Mouse (Mus musculus) cerebellum, adult 9-10 months (tissue): ENCODE results near the gene Zfp97.
"Not testable (repeated sequence)": the region's sequence is repeated elsewhere in the genome, so short reads cannot be mapped to it uniquely, and the experiment has no call there.

Experiments
- DNase-seq: peaks from one replicate; pipeline ENCODE4 v3.0.0; 2022

The Zfp97 gene

GRCm38 (mm10) chr17:17120830-17121502 is at the start of gene Zfp97:
Gene Zfp97, plus strand, starts transcription at chr17:17121415.
- DNase-seq, result not testable (repeated sequence)

- not testable (repeated sequence) for DNase-seq
Measured at GRCm38 (mm10) chr17:17178757-17179413, 57.7 kb downstream of the Zfp97 start.

- DNase-seq, result not testable (repeated sequence)
Measured at GRCm38 (mm10) chr17:17194761-17195160, 73.5 kb downstream of the Zfp97 start.

DNA sequence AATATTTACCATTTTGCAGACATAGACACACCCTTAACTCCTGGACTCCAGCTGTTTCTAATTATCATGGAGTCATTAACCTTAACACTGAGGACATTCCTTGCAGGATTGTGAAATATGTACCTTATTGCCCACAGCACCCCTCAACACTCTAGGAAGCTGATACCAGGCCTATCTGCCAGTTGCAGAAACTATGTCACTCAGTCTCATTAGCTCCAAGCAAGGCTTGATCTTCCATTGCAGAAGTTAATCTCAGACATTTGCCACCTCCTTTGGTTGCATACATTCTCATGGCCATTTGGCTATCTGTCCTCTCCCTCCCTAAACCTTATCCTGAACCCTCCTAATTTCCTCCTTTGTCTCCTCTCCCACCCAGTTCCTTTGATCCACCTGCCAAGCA is 74.0 kb downstream of the Zfp97 start:
- DNase-seq, result no peak

DNA sequence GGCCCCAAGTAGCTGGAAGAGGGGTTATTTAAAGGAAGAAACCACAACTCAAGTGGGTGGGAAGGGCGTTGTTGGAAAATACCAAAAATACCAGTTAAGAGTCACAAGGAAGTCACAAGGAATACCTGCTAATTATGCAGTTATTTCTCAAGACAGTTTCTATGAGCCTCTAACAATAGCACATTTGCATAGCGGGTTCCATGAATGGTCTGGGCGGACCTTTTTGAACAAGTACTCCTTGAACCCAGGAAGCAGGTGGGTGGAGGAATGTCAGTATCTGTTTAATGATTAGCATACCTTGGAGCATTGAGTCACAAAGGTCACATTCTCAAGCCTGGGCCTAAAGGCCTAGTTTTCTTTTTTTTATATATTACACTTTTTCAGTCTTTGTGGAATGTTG is 74.9 kb downstream of the Zfp97 start:
- DNase-seq, result not testable (repeated sequence)
